Mouse (Mus musculus): Measurements from ENCODE around the gene Cchcr1. TPM values are rescaled to one million over a fixed set of nuclear protein-coding genes. Genes with fewer than 3 reads are reported as not detected.
A peak's percentile ranks its signal among the peaks of the same experiment; 100 is the strongest.
"Not testable (repeated sequence)": the region's sequence is repeated elsewhere in the genome, so short reads cannot be mapped to it uniquely, and the experiment has no call there.

Cchcr1 gene
- 1 to 10 TPM; 6.4 to 7.4 TPM for total RNA-seq (2021)

DNA sequence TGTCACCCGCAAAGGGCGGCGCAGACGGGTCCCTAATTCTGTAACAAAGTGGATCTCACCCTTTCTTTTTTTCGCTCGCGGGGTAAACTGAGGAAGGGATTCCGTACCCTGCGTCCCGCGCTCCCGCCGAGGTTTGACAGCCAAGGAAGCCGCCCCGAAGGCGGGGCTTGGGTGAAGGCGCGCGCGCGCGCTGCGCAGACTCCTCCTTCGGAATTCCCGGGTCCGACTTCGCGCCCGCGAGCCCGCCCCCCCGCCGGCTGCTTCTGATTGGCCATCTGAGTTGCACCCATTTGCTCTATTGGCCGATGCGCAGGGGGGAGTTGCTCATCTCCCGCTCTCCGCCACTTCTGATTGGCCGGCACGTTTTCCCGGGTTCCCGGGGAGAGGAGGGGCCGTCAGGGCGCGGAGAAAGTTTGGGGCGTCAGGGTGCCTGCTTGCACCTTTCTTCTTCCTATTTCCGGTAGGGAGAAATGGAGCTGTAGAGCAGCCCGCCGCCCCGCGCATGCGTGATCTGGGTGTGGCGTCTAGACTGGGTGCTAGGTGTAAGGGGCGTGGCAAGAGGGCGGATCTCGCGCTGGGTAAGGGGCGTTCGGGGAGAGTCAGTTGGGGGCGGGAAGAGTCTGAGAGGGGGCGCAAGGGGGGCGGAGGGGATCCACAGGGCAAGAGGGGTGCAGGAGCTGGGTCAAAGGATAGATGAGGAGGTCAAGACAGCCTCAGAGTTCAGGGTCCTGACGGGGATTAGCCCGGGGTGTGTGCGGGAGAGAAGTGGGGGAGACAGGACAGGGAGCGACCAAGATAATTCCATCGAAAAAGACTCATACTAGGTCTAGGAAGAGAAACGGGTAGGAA is at the start of gene Cchcr1, which contains the start of gene Tcf19:
Gene Cchcr1, plus strand, starts transcription at position 449 of the 849 bp plus-strand sequence.
Gene Tcf19, minus strand, starts transcription at position 173 of the 849 bp plus-strand sequence.
- DNase-seq (ENCODE audit: extremely low spot score in 1 of 2, low spot score in 2 of 2), result peak; percentile 94 to 98
- intact Hi-C loops (cut with DNase I), result no loop called here

GRCm38 (mm10) chr17:35468936-35469335 is 48.0 kb upstream of the Cchcr1 start:
- intact Hi-C loops (cut with DNase I), result not testable (repeated sequence)

GRCm38 (mm10) chr17:35469842-35470751 is 46.8 kb upstream of the Cchcr1 start, which contains the start of gene H2-Q10:
Gene H2-Q10, plus strand, starts transcription at chr17:35470089.
- DNase-seq (ENCODE audit: extremely low spot score in 1 of 2, low spot score in 2 of 2), result peak in 1 of 2 experiments; percentile 35
- intact Hi-C loops (cut with DNase I), result no loop called here

More at GRCm38 (mm10) chr17:35468936-35469335, 48.0 kb upstream of the Cchcr1 start:
- not testable (repeated sequence) for DNase-seq (ENCODE audit: extremely low spot score in 1 of 2, low spot score in 2 of 2)

DNA sequence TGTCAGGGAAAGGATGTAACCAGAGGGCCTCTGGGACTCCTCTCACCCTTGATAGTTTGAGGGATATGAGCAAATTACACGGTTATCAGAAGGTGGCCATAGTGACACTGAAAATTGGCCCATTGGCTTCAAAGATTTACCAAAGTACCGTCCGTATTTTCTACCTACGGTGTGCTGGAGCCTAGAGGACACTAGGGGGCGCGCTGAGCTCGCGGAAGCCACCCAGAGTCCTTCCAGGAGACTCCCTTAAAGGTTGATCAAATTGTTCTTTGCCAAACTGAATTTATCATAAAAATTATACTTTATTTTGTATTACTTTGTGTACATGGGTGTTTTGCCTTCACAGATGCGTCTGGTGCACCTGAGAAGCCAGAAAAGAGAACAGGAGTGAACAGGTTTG is 32.8 kb upstream of the Cchcr1 start:
- intact Hi-C loops (cut with DNase I), result no loop called here
- peak; percentile 42 to 49 for DNase-seq (ENCODE audit: extremely low spot score in 1 of 2, low spot score in 2 of 2)

DNA sequence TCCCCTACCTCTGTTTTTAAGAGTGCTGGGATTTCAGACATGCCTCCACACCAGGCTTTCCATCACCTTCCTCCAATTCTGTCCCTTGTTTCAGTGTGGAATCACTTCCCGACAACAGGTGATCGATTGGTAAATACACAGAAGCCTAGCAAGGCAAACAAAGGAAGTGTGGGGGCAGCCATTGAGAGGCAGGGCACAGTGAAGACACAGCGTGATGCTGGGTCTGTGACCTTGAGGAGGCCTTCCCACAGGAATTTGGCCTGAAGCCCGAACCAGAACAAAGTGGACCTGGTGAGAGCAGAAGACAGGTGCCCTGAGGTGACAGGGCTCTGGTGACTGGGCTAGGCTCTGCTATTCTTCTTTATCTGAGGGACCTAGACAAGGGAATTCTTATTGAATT is 31.2 kb upstream of the Cchcr1 start:
- no peak for DNase-seq (ENCODE audit: extremely low spot score in 1 of 2, low spot score in 2 of 2)
- intact Hi-C loops (cut with DNase I), result no loop called here

GRCm38 (mm10) chr17:35486726-35487125 is 30.2 kb upstream of the Cchcr1 start:
- intact Hi-C loops (cut with DNase I), result no loop called here

GRCm38 (mm10) chr17:35488041-35488440 is 28.9 kb upstream of the Cchcr1 start:
- intact Hi-C loops (cut with DNase I), result no loop called here
- no peak for DNase-seq (ENCODE audit: extremely low spot score in 1 of 2, low spot score in 2 of 2)

More at GRCm38 (mm10) chr17:35486726-35487125, 30.2 kb upstream of the Cchcr1 start:
- no peak for DNase-seq (ENCODE audit: extremely low spot score in 1 of 2, low spot score in 2 of 2)

DNA sequence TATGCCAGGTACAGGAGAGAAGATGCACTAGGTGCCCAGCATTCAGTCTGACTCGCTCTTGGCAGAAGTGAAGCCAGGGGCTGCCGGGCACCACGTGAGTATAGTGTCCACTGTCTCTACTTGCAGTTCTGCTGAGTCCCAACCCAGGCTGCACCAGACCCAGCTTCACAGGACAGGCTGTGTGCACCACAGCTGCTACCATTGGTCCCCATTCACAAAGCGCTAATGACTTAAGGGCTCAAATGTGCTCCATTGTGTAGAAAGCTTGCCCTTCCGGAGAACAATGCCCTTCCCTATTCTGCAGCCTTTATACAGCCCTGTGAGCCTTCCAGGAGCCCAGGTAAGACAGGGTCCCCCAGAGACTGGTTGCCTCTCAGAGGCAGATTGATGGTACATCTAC is 26.6 kb upstream of the Cchcr1 start:
- intact Hi-C loops (cut with DNase I), result no loop called here
- DNase-seq (ENCODE audit: extremely low spot score in 1 of 2, low spot score in 2 of 2), result no peak

GRCm38 (mm10) chr17:35497124-35497523 is 19.8 kb upstream of the Cchcr1 start:
- intact Hi-C loops (cut with DNase I), result no loop called here

DNA sequence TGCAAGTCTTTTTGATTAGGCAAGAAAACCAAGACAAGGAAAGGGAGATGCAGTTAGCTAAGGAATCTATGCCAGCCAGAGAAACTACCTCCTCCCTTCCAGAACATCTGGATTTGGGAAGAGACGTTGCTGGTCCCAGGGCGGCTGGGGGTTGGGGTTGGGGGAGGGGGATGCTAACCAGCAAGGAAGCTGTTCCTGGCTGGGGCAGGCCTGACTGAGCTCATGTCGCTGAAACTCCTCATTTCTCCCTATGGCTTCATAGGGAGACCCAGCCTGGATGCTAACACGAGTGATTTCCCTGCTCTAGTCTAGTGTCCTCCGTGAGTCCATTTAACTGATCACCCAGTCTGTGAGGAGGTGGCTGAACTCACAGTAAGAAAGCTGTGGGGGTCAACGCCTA is 14.7 kb upstream of the Cchcr1 start:
- intact Hi-C loops (cut with DNase I), result no loop called here

More at GRCm38 (mm10) chr17:35497124-35497523, 19.8 kb upstream of the Cchcr1 start:
- no peak for DNase-seq (ENCODE audit: extremely low spot score in 1 of 2, low spot score in 2 of 2)

DNA sequence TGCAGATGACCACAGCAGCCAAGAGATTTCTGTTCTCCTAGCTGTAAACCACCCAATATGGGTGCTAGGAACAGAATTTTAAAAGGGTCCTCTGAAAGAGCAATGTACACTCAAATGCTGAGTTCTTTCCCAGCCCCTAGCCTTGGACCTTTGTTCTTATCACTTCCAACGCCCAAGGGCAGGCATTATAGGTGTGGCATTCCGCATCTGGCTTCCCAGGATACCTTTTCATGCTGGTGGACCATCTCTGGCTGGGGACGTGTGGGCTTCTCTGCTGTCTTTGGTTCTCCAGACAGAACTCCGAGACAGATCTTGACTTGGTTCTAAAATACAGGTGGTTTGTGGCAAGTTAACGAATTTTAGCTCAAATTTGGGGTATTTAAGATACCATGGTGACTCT is 14.1 kb upstream of the Cchcr1 start:
- DNase-seq (ENCODE audit: extremely low spot score in 1 of 2, low spot score in 2 of 2), result no peak
- intact Hi-C loops (cut with DNase I), result no loop called here

More for the DNA sequence above, 14.7 kb upstream of the Cchcr1 start:
- DNase-seq (ENCODE audit: extremely low spot score in 1 of 2, low spot score in 2 of 2), result no peak

- intact Hi-C loops (cut with DNase I), result no loop called here
- DNase-seq (ENCODE audit: extremely low spot score in 1 of 2, low spot score in 2 of 2), result no peak
These were observed 13.1 kb upstream of the Cchcr1 start for GRCm38 (mm10) chr17:35503849-35504248.

DNA sequence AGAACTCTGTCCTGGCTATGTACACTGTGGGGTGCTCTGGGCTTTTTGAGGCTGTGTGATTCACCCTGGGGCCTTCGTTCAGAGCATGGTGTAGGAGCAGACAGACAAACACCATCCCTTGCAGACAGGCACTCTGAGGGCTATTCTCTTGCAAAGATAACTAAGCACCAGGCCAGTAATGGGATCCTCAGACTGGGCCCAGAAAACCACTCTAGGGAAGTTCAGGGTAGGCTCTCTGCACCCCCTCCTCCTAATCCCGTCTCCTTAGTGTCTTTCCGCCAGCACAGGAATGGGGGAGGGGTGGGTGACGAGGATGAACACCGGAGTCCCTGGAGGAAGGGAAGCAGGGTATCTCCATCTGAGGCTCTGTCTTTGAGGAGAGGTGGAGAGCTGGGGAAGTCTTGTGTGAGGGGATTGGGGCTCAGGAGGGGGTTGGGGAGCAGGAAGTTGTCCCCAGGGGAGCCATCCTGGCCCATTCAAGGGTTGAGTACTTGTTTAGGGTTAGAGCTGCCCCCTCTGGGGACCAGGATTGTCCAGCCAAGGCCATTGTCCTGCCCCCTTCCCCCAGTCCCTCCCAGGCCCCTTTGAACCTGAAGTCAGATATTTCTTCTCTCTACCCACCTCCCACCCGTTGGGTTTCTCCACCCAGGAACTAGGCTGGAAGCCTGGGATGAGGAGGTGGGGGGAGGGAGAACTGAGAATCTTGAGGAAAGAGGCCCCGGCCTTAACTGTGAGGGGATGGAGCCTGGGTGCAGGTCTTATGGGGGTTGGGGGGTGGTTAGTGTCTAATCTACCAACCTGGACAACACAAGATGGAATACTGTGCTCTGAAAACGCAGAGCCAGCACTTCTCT is 12.0 kb upstream of the Cchcr1 start:
- intact Hi-C loops (cut with DNase I), result no loop called here
- DNase-seq (ENCODE audit: extremely low spot score in 1 of 2, low spot score in 2 of 2), result no peak

GRCm38 (mm10) chr17:35505776-35506175 is 11.1 kb upstream of the Cchcr1 start, which contains the start of gene Pou5f1:
Gene Pou5f1, plus strand, starts transcription at chr17:35506018.
- DNase-seq (ENCODE audit: extremely low spot score in 1 of 2, low spot score in 2 of 2), result no peak
- intact Hi-C loops (cut with DNase I), result no loop called here

- intact Hi-C loops (cut with DNase I), result no loop called here
These were observed 10.0 kb upstream of the Cchcr1 start for GRCm38 (mm10) chr17:35506881-35507280.

DNA sequence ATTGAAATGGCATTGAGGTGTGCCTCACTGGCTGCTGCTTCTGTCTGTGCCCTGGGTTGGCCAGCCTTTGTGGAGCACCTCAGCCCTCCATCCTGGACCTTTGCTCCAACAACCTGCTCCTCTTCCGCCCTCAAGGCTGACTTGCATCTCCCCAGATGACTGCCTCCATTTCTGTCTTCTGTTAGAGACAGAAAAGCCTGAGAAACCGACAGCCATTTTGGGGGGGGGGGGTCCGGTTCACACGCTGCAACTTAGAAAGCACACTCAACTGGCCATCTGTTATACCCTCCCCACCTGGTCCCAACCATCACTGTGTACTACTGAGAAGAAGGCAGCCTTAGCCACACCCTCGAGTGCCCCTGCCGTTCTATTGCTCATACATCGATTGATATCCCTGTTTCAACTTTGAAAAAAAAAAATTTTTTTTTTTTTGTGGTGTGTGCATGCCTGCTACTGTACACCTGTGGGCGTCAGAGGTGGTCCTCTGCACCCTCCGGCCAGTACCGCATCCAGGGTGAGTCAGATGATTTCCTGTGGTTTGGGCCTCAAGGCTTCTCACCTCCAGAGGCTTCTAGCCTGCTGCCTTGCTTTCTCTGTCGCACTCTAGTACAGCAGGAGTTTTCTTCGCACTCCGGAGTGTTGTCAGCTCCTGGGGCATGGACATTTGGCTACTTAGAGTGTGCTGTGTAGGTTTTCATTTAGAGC is 9.2 kb upstream of the Cchcr1 start:
- DNase-seq (ENCODE audit: extremely low spot score in 1 of 2, low spot score in 2 of 2), result no peak
- intact Hi-C loops (cut with DNase I), result no loop called here

More at GRCm38 (mm10) chr17:35506881-35507280, 10.0 kb upstream of the Cchcr1 start:
- DNase-seq (ENCODE audit: extremely low spot score in 1 of 2, low spot score in 2 of 2), result no peak

DNA sequence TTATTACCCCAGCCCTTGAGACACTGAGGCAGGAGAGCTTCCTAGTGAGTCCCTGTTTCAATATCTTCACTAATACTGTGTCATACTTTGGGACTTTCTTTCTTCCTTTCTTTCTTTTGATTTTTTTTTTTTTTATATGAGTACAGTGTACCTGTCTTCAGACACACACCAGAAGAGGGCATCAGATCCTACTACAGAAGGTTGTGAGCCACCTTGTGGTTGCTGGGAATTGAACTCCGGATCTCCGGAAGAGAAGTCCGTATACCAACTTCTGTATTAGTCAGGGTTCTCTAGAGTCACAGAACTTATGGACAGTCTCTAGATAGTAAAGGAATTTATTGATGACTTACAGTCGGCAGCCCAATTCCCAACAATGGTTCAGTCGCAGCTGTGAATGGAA is 8.6 kb upstream of the Cchcr1 start:
- DNase-seq (ENCODE audit: extremely low spot score in 1 of 2, low spot score in 2 of 2); intact Hi-C loops (cut with DNase I): not testable (repeated sequence)

DNA sequence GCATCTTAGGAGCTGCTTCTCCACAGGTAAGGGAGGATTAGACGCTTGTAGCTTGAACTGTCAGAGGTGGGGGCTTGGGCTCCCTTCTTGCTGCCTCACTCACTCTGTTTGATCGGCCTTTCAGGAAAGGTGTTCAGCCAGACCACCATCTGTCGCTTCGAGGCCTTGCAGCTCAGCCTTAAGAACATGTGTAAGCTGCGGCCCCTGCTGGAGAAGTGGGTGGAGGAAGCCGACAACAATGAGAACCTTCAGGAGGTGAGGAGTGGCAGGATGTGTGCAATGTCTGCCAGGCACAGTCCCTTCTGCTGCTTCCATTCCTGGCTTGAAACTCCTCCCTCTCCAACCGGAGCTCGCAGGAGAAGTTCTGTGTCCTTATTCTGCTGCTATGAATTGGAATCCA is 7.6 kb upstream of the Cchcr1 start:
- DNase-seq (ENCODE audit: extremely low spot score in 1 of 2, low spot score in 2 of 2), result no peak
- intact Hi-C loops (cut with DNase I), result no loop called here
